Mouse (Mus musculus) liver, embryonic 14.5 days (tissue): ENCODE results near the gene Xrcc4.

Source experiments
- CTCF ChIP-seq: IDR thresholded peaks from 2 replicates; pipeline ENCODE4 v1.5.1; 2016; ENCODE audit warnings: antibody characterized with exemption, low read depth, control low read depth
- EP300 ChIP-seq: IDR thresholded peaks from 2 replicates; pipeline ENCODE4 v1.6.1; 2016; ENCODE audit warnings: antibody characterized with exemption, low read depth

DNA sequence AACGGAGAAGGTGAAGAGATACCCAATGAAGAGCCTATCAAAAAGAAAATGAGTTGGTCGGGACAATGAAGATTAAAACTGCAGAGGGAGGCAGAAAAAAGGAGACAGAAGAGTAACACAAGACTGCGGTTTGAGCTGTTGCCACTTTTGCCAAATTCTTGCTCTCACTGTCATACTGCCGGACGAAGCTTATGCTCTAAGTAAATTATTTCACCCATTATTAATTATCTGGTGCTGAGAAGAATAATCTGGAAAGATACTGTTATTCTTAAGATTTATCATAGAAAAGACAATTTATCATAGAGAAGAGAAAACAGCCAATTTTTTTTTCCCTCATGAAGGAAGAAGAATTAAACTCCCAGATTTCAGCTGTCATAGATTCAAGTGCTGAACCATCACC is 235.3 kb downstream of the Xrcc4 start:
- TF ChIP-seq EP300 (no peak), CTCF (no peak)
